Mouse (Mus musculus) left cerebral cortex, postnatal 10 days (tissue): ENCODE measurements around the gene Rmdn3. TPM values are rescaled to one million over a fixed set of nuclear protein-coding genes. Genes with fewer than 3 reads are reported as not detected.

Experiments used
- DNase-seq, 2 experiments: peaks; one replicate each; pipeline ENCODE4 v3.0.0; 2021 to 2022; ENCODE audit warnings: low spot score in 2 of 2, mixed read lengths in 1 of 2; ENCODE audit errors: extremely low spot score in 1 of 2
- intact Hi-C: fragments of 180-260 bp; cut with DNase I; formaldehyde crosslinking; loops from one replicate; pipeline ENCODE4 v1.15.1; 2025
- total RNA-seq, 2 experiments: library from RNA; stranded (reverse); gene quantifications; 2 replicates each; pipeline ENCODE4 v1.2.3; 2021

The Rmdn3 gene
- 10 to 100 TPM; 43.2 to 48.4 TPM for total RNA-seq

DNA sequence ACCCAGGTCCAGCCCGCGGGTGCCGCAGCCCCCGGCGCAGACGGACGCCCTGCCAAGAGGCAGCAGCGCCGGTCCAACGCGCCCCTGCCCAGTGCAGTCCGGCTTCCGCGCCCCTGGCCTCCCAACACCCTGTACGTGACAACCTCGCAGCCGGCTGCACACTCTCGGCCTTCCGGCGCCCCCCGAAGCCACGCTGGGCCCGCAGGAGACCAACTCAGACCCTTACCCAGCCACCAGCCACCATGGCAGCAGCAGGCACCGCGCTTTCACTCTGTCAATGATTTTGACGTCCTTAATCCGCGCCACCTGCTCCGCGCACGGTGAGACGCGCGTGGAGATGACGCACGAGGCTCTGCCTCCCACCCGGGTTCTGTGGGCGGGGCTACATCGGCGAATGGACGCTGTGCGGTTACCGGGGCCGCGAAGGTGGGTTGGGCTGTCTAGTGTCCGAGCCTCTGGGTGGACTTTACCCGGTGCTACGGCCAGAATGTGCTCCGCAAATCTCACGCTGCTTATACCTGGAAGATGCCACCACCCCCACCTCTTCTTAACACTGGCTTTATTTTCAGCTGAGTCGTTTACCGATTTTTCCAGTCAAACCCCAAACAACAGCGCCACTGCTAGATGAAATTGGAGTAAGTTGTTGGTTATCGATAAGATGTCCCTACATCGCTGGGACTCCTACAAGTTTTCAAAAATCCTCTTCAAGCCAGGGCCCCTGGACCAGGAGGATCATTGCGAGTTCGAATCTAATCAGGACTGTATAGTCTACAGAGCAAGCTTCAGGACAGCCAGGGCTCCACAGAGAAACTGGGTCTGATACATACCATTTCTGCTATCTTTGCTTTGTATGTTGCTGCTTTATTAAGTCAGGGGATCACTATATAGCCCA lies at the start of gene Rmdn3:
Gene Rmdn3 (minus strand): TSS at position 354 of the 892 bp plus-strand sequence.
- intact Hi-C loops = loop anchor here (2.0 kb wide), 1 partner anchor 32 kb away; no protein-coding TSS in a partner anchor
- peak; percentile 96 to 97 for DNase-seq

DNA sequence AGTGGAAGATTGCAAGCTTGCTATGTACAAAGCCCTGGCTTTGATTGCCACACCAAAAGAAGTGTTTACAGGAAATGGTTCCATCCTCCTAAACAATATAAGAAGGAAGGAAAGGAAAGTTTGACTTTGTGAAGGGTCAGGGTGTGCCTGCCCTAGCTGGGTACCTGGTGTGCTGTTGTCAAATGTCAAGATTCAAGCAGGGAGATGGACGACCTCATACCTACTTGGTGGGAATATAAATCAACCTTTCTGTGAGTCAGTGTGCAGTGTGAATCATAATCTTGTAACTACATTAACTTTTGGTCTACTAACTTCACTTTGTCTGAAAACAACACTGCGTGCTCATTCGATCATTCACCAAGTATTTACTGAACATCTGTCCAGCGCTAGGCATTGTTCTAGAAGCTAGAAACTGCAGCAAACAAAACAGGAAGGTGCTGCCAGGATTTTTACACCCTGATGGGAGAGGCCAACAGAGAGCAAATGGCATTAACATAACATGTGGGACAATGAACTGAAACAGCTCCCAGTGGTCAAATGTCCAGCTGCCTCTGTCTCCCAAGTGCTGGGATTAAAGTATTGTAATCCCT lies 47.1 kb upstream of the Rmdn3 start:
- DNase-seq = no peak
- intact Hi-C loops = no loop called here

DNA sequence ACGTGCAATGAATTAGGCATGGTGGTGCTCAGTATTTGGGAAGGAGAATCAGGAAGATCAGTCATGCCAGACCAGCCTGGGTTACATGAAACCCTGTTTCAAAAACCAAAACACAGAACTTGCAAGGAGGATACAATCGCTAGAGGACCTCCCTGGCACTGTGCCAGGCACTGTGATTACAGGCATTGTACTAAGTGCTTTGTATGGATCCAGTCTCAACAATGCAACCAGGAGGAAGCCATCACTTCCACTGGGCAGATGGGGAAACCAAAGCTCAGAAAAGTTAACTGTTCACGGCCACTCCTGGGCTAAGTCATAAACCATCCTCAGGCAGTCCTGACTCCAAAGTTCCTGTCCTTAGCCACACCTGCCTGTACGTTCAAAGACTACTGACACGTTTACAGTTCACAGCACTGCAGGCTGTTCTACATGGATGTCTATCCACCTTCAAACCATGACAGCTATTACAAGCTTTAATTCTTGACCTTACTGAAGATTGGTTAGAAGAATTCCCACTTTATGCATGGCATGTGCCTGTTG lies 46.1 kb upstream of the Rmdn3 start:
- peak in 1 of 2 experiments; percentile 74 for DNase-seq
- intact Hi-C loops = no loop called here

DNA sequence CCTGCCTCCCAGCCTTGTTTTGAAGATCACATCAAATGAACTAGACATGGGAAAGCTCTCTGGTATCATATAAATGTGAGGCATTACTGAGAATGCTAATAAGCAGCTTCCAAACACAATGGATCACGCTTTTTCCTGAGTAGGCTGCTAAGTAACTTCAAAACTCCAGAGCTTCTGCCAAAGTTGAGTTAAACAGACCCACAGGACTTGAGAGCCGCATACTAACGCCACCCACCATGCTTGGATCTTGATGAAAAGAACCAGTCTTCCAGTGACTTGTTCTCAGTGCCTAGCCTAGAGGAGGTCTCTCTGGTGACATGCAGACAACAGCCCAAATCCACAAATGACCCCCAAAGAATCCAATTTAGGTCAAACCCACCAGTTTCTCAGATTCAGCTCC lies 42.1 kb upstream of the Rmdn3 start:
- DNase-seq = no peak
- intact Hi-C loops = no loop called here

DNA sequence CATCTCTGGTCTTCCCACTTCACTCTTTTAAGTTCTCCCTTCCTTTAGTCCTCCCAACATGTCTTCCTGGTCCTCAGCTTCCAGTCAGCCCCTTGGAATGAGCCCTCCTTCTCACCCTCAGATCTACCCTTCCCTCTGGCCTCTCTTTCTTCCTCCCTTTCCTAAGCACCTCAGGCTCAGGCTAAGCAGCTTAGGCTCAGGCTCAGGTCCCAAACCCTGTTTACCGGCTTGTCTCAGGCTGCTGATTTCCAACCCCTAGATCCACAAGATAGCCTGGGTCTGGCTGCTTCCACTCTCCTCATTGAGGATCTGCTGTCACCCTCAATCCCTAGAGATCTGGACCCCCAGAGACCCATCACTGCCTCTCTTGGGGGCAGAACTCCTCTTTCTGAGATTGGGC lies 41.2 kb upstream of the Rmdn3 start:
- DNase-seq = no peak
- intact Hi-C loops = no loop called here

DNA sequence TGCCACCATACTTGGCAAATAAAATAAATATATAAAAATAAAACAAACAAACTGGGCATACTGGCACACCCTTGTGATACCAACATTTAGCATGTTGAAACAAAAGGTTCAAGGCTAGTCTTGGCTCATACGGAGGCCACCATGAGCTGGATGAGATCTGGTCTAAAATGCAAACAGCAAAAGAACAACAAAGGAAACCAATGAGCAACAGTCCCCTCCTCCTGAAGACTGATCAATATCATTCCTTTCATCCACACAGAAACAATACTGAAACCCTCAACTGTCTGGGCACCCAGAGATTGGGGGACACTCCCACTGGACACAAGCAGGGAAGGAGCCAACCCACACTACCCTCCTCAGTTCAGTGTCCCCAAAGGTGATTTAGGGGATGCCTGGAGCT lies 40.7 kb upstream of the Rmdn3 start:
- intact Hi-C loops = no loop called here
- DNase-seq = no peak

DNA sequence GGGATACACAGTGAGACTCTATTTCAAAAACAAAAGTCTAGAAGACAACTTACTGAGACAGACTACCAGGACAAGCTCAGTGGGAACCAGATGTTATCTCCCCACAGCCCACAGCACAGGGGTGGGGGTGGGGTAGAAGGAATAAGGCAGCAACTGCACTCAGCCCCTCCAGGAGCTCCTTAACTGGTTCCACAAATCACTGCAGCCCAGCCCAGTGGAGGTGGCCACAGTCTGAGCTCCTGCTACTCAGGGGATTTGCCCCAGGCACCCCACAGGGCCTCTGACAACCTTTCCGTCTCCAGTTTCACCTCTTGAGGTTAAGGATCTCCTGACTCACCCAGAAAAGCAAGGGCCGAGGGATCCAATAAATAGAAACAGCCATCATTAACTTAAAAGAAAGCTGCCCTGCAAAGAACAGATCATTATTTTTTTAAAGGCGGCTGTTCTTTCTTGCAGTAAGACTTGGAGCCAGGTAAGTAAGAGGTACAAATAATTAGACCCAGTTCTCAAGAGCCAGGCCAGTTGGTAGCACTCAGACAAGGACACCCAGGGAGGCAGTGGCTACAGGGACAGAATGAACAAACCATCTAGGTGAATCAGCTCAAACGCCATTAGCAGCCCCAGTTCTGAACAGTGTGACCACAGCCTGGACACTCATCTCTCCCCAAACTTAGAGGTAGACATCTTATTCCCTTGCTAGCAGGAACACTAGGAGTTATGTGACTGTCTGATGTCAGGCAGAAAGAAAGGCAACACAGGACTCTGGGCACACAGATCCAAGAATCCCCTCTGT lies 39.7 kb upstream of the Rmdn3 start:
- intact Hi-C loops = no loop called here
- DNase-seq = no peak

DNA sequence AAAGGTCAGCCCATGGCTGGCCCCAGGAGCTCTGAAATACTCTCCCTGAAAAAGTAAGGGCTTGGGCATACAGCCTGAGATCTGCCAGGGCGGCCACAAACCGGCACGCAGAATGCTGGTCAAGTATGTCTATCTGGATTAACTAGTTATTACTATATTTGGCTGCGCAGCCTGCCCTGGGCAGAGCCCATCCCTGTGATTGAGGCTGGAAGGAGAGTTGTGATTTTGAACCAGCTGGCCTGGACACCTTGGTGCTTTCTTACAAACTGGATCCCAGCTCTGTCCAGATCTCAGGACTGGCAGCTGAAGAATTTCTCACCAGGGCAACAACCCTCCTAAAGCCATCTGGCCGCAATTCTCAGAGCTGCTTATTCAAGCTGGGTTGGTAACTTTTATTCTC lies 37.3 kb upstream of the Rmdn3 start:
- DNase-seq = no peak
- intact Hi-C loops = no loop called here

DNA sequence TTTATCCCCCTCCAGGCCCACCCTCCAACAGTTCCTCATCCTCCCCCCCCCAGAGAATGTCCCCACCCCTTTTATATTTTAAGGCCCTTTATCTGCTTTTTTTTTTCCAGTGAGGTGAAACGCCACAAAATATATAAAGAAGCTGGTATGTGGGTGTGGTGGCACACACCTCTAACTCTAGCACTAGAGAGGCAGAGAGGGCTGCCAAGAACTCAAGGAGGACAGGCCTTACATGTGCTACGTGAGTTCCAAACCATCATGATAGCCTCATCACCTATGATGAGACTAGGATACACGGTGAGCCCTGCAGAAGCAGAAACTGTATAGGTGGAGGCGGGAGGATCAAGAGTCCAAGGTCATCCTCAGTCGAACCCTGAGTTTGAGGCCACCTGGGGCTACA lies 34.1 kb upstream of the Rmdn3 start:
- intact Hi-C loops = no loop called here
- DNase-seq = no peak

DNA sequence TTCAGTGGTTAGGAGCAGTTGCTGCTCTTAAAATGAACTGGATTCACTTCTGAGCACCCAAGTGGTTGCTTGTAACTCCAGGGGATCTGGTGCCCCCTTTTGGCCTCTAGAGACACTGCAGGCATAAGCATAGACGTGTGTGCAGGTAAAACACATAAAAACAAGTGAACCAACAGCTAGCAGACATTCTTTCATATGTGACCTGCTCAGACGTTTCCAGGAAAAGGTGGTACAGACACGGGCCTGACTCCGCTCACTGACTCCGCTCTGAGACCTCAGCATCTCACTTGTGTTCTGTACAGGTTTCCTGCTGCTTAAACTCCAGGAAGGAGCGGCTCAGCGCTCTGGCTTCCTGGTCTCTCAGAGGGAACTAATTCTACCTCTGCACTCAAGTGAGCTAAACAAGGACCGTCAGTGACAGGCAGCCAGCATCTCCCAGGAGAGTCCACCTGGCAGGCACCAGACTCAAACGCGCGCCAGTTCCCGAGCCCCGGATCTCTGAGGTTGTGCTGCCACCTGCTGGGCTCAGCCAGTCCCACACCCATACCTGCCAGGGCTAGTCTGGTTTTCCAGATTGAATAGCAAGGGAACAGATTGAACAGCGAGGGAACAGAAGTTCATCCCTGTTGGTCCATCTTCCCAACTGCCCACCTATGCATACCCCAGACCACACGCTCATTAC lies 32.3 kb upstream of the Rmdn3 start:
- DNase-seq = peak; percentile 71 to 82
- intact Hi-C loops = loop anchor here (2.0 to 10.0 kb wide), 2 partner anchors 32 to 144 kb away; partner anchors contain the start of genes Knl1 and Rmdn3

DNA sequence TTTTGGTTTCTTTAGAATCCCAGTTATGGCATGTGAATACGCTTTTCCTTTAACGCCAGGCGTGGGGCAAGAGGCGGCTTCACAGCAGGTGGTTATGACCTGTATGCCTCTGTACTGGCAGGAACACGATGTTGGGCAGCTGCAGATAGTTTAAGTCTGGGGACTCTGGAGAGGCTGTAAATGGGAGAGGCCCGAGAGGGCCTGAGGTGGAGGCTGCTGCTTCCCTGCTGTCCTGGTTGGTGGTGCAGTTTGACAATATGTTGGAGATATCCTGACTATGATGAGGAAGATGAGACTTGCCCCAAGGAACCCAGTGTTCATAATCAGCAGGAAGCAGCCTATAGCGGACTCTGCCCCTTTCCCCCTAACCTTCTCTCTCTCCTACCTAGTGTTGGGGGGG lies 26.1 kb upstream of the Rmdn3 start:
- intact Hi-C loops = loop anchor here (10.0 kb wide), 1 partner anchor 138 kb away; the partner anchor contains the start of gene Knl1
- no peak for DNase-seq

DNA sequence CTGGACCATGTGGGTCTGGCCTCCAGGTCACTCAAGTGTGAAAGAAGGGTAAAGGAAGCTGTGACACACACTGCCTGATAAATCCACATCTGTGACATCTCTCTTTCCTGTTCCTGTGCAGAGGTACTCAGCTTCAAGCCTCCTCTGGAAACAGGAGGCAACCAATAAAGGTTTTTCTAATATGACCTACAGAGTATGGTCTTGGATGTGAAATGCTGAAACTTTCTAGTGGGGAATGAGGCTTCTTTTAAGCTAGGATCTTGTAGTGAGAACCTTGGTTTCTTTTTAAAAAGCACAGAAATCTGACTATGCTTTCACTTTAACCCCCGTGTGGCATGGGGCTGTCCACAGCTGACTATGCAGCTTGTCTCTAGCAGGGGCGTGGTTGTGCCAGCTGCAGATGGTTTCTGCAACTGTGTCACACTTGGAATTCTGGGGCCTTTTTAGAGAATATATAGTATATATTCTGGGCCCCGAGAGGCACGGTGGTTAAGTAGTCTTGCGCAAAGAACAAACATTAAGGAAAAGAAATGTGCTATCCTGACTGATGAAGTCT lies 20.6 kb upstream of the Rmdn3 start:
- intact Hi-C loops = no loop called here
- DNase-seq = no peak

DNA sequence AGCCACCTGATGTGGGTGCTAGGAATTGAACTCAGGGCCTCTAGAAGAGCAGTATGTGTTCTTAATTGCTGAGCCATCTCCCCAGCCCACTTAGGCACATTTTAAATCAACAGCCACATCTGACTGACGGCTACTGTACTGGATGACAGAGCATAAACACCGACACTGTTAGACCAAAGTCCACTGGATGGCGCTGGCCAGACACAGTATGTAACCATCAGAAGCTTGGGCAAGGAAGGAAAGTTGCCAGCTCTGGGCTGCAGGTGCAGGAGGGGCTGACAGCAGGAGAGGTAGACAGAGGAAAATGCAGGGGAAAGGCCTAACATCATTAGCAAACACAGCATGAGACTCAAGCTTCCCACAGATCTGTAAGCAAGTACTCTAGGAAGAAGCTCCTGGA lies 19.9 kb upstream of the Rmdn3 start:
- DNase-seq = no peak
- intact Hi-C loops = no loop called here

DNA sequence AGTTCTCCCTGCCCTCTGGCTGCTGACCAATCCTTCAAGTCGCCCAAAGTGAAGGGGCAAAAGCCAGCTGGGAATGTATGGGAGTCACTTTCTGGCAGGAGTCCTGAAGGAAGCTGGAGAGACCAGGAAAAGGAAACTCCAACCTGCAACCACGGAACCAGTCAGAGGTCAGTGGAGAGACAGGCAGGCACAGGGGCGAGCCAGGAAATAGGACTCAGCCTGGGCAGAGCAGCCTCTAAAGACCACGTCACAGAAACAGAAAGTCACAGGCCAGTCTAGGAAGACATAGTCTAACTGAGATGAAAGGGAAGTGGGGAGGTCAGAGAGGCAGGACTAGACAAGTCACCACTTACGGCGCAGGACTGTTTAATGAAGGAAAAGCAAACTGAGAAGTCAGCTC lies 18.8 kb upstream of the Rmdn3 start:
- intact Hi-C loops = no loop called here
- DNase-seq = no peak

DNA sequence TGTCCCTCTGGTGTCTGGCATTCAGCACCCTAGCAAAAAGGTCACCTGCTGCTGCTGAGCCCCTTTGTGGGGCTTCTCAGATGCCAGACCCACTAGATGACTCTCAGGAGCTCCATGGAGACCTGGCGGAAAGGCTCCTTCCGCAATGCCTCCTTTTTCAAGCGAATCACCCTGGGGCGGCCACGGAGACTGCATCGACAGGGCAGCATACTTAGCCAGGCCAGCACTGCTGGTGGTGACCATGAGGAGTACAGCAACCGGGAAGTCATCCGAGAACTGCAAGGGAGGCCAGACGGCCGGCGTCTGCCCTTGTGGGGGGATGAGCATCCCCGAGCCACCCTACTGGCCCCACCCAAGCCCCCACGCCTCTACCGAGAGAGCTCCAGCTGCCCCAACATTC lies 18.0 kb upstream of the Rmdn3 start:
- intact Hi-C loops = no loop called here
- DNase-seq = no peak

DNA sequence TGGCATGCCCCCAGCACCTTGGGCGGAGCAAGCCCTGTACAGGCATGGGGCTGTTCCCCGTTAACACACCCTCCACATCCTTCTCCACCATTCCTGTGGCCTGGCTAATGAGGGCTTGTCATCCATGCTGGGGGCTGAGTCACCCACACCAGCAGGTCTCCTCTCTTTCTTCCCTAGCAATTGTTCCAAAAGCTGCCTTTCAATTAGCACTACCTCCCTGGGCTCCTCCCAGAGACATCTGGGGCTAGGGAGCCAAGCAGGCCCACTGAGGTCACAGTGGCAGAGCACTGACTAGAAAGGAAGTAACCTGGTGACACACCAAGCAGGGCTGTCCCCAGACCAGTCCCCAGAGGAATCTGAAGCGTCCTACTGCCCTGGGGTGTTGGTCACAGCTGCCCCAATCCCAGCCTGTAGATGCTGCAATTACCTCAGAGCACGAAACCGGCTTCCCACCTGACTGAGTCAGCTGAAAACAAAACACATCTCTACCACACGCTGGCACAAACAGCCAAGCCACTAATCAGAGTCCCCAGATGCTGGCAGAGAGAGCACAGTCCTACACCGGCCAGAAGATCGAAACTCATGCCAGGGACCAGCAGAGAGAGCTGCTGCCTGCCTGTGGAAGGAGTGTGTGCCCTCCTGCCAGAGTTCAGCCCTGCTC lies 17.3 kb upstream of the Rmdn3 start, which contains the start of gene Gm14137:
Gene Gm14137 (plus strand): TSS at position 519 of the 661 bp plus-strand sequence.
- intact Hi-C loops = no loop called here
- no peak for DNase-seq

DNA sequence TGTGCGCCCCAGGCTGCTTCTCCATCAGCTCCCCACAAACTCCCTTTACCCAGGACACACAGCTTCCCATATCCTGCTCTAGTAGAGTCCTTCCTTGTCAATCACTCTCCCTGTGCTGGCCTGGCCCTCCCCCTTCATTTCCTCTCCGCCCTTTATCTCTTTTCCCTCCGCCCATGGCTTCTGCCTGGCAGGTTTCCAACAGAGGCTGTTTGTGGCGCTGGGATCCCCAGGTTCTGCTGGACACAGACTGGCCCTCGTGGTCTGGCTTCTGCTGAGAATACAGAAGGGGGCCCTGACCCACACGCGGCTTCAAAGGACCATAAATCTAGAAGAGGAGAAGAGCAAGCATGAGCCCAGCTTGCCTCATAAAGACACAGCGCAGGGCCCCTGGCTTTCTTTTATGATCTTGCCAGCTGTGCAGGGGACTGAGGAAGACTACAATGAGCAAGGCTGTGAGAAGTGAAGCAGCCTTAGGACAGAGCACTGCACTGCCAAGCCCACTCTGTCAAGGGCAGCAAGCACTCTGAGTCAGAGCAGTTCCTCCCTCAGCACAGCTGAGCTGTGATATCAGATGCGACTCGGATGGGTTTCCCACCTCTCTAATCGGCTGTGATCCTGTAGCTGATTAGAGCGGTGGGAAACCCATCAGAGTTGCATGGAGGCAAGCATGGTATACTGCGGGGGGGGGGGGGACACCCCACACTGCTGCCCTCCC lies 16.2 kb upstream of the Rmdn3 start:
- DNase-seq = peak in 1 of 2 experiments; percentile 85

More for the DNA sequence above, 16.2 kb upstream of the Rmdn3 start:
- intact Hi-C loops = no loop called here
